Mouse (Mus musculus): ENCODE data around the gene Pcnx3.
A peak's percentile ranks its signal among the peaks of the same experiment; 100 is the strongest.

The Pcnx3 gene

GRCm38 (mm10) chr19:5684985-5685384 lies 3.7 kb downstream of the Pcnx3 start:
- DNase-seq (ENCODE audit: extremely low spot score, low read depth, low spot score) = no peak

- DNase-seq (ENCODE audit: extremely low spot score, low read depth, low spot score) = no peak
These were observed 4.5 kb downstream of the Pcnx3 start for GRCm38 (mm10) chr19:5684236-5684635.

GRCm38 (mm10) chr19:5680432-5680831 lies 8.3 kb downstream of the Pcnx3 start:
- DNase-seq (ENCODE audit: extremely low spot score, low read depth, low spot score) = no peak

- no peak for DNase-seq (ENCODE audit: extremely low spot score, low read depth, low spot score)
These were observed 20.3 kb downstream of the Pcnx3 start for GRCm38 (mm10) chr19:5668372-5668771.

- DNase-seq (ENCODE audit: extremely low spot score, low read depth, low spot score) = no peak
These were observed 22.3 kb downstream of the Pcnx3 start for GRCm38 (mm10) chr19:5666386-5666785.

- no peak for DNase-seq (ENCODE audit: extremely low spot score, low read depth, low spot score)
These were observed 23.2 kb downstream of the Pcnx3 start for GRCm38 (mm10) chr19:5665465-5665864.

- no peak for DNase-seq (ENCODE audit: extremely low spot score, low read depth, low spot score)
These were observed 23.9 kb downstream of the Pcnx3 start for GRCm38 (mm10) chr19:5664669-5665257.

GRCm38 (mm10) chr19:5662981-5663913 lies 25.5 kb downstream of the Pcnx3 start, which contains the start of gene Sipa1:
Gene Sipa1, minus strand, starts transcription at chr19:5663707.
- DNase-seq (ENCODE audit: extremely low spot score, low read depth, low spot score) = peak; percentile 68

GRCm38 (mm10) chr19:5662310-5662709 lies 26.4 kb downstream of the Pcnx3 start:
- no peak for DNase-seq (ENCODE audit: extremely low spot score, low read depth, low spot score)

GRCm38 (mm10) chr19:5660942-5661751 lies 27.6 kb downstream of the Pcnx3 start:
- no peak for DNase-seq (ENCODE audit: extremely low spot score, low read depth, low spot score)

- no peak for DNase-seq (ENCODE audit: extremely low spot score, low read depth, low spot score)
These were observed 33.9 kb downstream of the Pcnx3 start for GRCm38 (mm10) chr19:5654720-5655298.

- no peak for DNase-seq (ENCODE audit: extremely low spot score, low read depth, low spot score)
These were observed 34.6 kb downstream of the Pcnx3 start for GRCm38 (mm10) chr19:5653969-5654719.

- no peak for DNase-seq (ENCODE audit: extremely low spot score, low read depth, low spot score)
These were observed 36.1 kb downstream of the Pcnx3 start for GRCm38 (mm10) chr19:5652570-5652969.

- no peak for DNase-seq (ENCODE audit: extremely low spot score, low read depth, low spot score)
These were observed 37.0 kb downstream of the Pcnx3 start for GRCm38 (mm10) chr19:5651502-5652274.

GRCm38 (mm10) chr19:5649298-5649741 lies 39.4 kb downstream of the Pcnx3 start:
- no peak for DNase-seq (ENCODE audit: extremely low spot score, low read depth, low spot score)

- peak; percentile 66 for DNase-seq (ENCODE audit: extremely low spot score, low read depth, low spot score)
These were observed 40.1 kb downstream of the Pcnx3 start for GRCm38 (mm10) chr19:5648401-5649297.

GRCm38 (mm10) chr19:5647791-5648190 lies 40.9 kb downstream of the Pcnx3 start:
- no peak for DNase-seq (ENCODE audit: extremely low spot score, low read depth, low spot score)

- no peak for DNase-seq (ENCODE audit: extremely low spot score, low read depth, low spot score)
These were observed 41.9 kb downstream of the Pcnx3 start for GRCm38 (mm10) chr19:5646731-5647330.
